Mouse (Mus musculus) thymus, adult 2 months (tissue): ENCODE measurements around the gene A130010J15Rik.

Experiments used
- CTCF ChIP-seq: fragments of 200-500 bp; IDR thresholded peaks from 2 replicates; pipeline ENCODE4 v1.5.1; 2012; ENCODE audit warnings: mild to moderate bottlenecking, control low read depth, low read length, moderate library complexity, borderline replicate concordance; ENCODE audit not compliant: control insufficient read depth, poor library complexity, insufficient read depth; ENCODE audit errors: extremely low read depth
- POLR2A ChIP-seq: fragments of 200-500 bp; IDR thresholded peaks from 2 replicates; pipeline ENCODE4 v1.6.1; 2012; ENCODE audit warnings: mild to moderate bottlenecking, low read length, control low read depth, moderate library complexity; ENCODE audit not compliant: control insufficient read depth, poor library complexity, insufficient read depth; ENCODE audit errors: extremely low read depth

DNA sequence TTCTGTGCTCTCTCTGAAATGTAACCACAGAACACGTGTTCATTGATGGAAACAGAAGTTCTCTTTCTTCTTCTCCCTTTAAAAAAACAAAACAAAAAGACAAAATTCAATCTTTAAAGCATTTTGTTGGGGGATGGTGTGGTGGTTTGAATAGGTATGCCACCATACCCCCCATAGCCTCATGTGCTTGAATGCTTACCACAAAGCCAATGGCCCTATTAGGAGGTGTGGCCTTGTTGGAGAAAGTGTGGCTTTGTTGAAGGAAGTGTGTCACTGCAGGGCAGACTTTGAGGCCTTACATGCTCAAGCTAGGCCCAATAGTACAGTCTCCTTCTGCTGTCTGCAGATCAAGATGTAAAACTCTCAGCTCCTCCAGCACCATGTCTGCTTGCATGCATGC lies 21.4 kb upstream of the A130010J15Rik start:
- no peak for TF ChIP-seq POLR2A
- TF ChIP-seq CTCF: no peak
